Comparison of ENCODE assay signal across 35 mouse cellular contexts in genomic region chr3:92691688-92692087, GRCm38 (mm10). TPM values are rescaled to one million over a fixed set of nuclear protein-coding genes. Genes with fewer than 3 reads are reported as not detected.
DNase-seq lines count a peak whose midpoint lies in the region; ATAC-seq and TF ChIP-seq lines count a peak whose summit lies in the region.
"Had no signal": no experiment of that assay in that cellular context is flagged by ENCODE, and none has a peak within 500 bp of the region (broad histone marks: within the 10 kb centered on the region; RNA-seq: fewer than 3 reads in every experiment).

No protein-coding gene starts in this region.

- TF ChIP-seq CTCF in Patski (IDR thresholded peaks at IDR 0.05) = no peak

- no peaks in the 10 kb centered on the region for H3K4me1 ChIP-seq in kidney, embryonic 16.5 days (ENCODE audit: insufficient read depth, low read length)
- H3K4me1 ChIP-seq: embryonic facial prominence, embryonic 12.5 days; embryonic facial prominence, embryonic 15.5 days; hindbrain, embryonic 10.5 days; hindbrain, embryonic 13.5 days; intestine, embryonic 15.5 days had no signal

- H3K36me3 ChIP-seq in kidney, embryonic 16.5 days (ENCODE audit: insufficient read depth, low read length) = no peaks in the 10 kb centered on the region
- H3K36me3 ChIP-seq: embryonic facial prominence, embryonic 12.5 days; embryonic facial prominence, embryonic 15.5 days; hindbrain, embryonic 10.5 days; hindbrain, embryonic 13.5 days; intestine, embryonic 15.5 days had no signal

- H3K4me2 ChIP-seq in kidney, embryonic 16.5 days (replicated peaks; ENCODE audit: low read depth, low read length) = no peak overlapping the region
- H3K4me2 ChIP-seq: embryonic facial prominence, embryonic 12.5 days; embryonic facial prominence, embryonic 15.5 days; heart, embryonic 11.5 days; hindbrain, embryonic 13.5 days; intestine, embryonic 15.5 days had no signal

- peak; percentile 54 for ATAC-seq in Patski
- no peak for ATAC-seq in kidney, embryonic 16.5 days (ENCODE audit: low FRiP score, low TSS enrichment)
- ATAC-seq: CD4-positive, CD25-positive, alpha-beta regulatory T cell, adult 4 months; forebrain, embryonic 14.5 days; forebrain, postnatal 0 days; hindbrain, embryonic 16.5 days; intestine, embryonic 15.5 days had no signal

- peak; percentile 69 for DNase-seq in 3134 (ENCODE audit: extremely low read depth, insufficient read length, low spot score)
- peak; percentile 11 for DNase-seq in 416B (ENCODE audit: low read depth)
- no peak for DNase-seq in Patski (ENCODE audit: low read depth, low spot score)
- no peak for DNase-seq in retina, embryonic 14.5 days (ENCODE audit: low spot score)
- DNase-seq in heart, postnatal 25 days (ENCODE audit: low spot score) = no peak
- DNase-seq: adrenal gland, adult 8-10 months; adrenal gland, postnatal 25 days; B cell, adult 2 months; cerebellum, adult 2 months; cerebellum, adult 9-11 months; cerebellum, postnatal 25 days; forebrain, postnatal 0 days; gastrocnemius, adult 2 months; gastrocnemius, postnatal 14 days; heart, adult 11 months; heart, postnatal 36 days; kidney, adult 11 months had no signal

- H3K9me3 ChIP-seq in kidney, embryonic 16.5 days (ENCODE audit: low read length) = no peaks in the 10 kb centered on the region
- H3K9me3 ChIP-seq: embryonic facial prominence, embryonic 12.5 days; embryonic facial prominence, embryonic 15.5 days; hindbrain, embryonic 10.5 days; hindbrain, embryonic 13.5 days; intestine, embryonic 15.5 days had no signal

- CTCF ChIA-PET in Patski (lab: Charles Lee) = no interaction called here

- POLR2A ChIA-PET in Patski (lab: Charles Lee) = no interaction called here

- no peak overlapping the region for H3K9ac ChIP-seq in kidney, embryonic 16.5 days (replicated peaks; ENCODE audit: low read length)
- H3K9ac ChIP-seq: embryonic facial prominence, embryonic 12.5 days; embryonic facial prominence, embryonic 15.5 days; forebrain, postnatal 0 days; hindbrain, embryonic 13.5 days; intestine, embryonic 15.5 days had no signal

- intact Hi-C loops in heart, postnatal 25 days (cut with DNase I) = no loop called here

- no peak overlapping the region for H3K27ac ChIP-seq in kidney, embryonic 16.5 days (ENCODE audit: low read length)
- H3K27ac ChIP-seq: embryonic facial prominence, embryonic 12.5 days; embryonic facial prominence, embryonic 15.5 days; gastrocnemius, adult 2 months; hindbrain, embryonic 10.5 days; hindbrain, embryonic 13.5 days; intestine, embryonic 15.5 days had no signal

- in situ Hi-C loops in Patski (cut with MboI; ENCODE audit: low pct_unique_long_range_greater_than_20kb) = no loop called here

- H3K27me3 ChIP-seq in Patski = no peaks in the 10 kb centered on the region
- H3K27me3 ChIP-seq in kidney, embryonic 16.5 days (ENCODE audit: insufficient read depth, low read length) = no peaks in the 10 kb centered on the region
- H3K27me3 ChIP-seq: embryonic facial prominence, embryonic 12.5 days; embryonic facial prominence, embryonic 15.5 days; hindbrain, embryonic 13.5 days; intestine, embryonic 15.5 days had no signal

- H3K4me3 ChIP-seq in kidney, embryonic 16.5 days (ENCODE audit: low read length) = no peak overlapping the region
- H3K4me3 ChIP-seq: embryonic facial prominence, embryonic 12.5 days; embryonic facial prominence, embryonic 15.5 days; gastrocnemius, adult 2 months; hindbrain, embryonic 10.5 days; hindbrain, embryonic 13.5 days; intestine, embryonic 15.5 days had no signal

RNA-seq across cellular contexts. Expression of gene Lce1d, which starts 4.7 kb away (rescaled TPM):
- not detected for polyA plus RNA-seq in Patski (2021)
- not detected in 2 replicates for polyA plus RNA-seq in kidney, embryonic 16.5 days (2015; fragmentation: Nextera tagmentation; extraction: Ambion mirVana)
- total RNA-seq in heart, postnatal 25 days (2021) = not detected
- total RNA-seq: adrenal gland, adult 8-10 months; adrenal gland, postnatal 25 days; common myeloid progenitor, adult 5-6 weeks; forebrain, postnatal 0 days; gastrocnemius, adult 2 months; gastrocnemius, postnatal 14 days; gastrocnemius, postnatal 4 days; heart, adult 8-10 months; heart, postnatal 36 days; MEL had no signal
- polyA plus RNA-seq: CD4-positive, CD25-positive, alpha-beta regulatory T cell, adult 4 months; cerebellum, adult 2 months; embryonic facial prominence, embryonic 12.5 days; forebrain, embryonic 11.5 days; forebrain, embryonic 14.5 days; forebrain, postnatal 0 days; frontal cortex, adult 2 months; heart, embryonic 11.5 days; heart, embryonic 14.5 days; heart, postnatal 0 days; hindbrain, embryonic 10.5 days; hindbrain, embryonic 13.5 days; hindbrain, embryonic 16.5 days; intestine, embryonic 15.5 days had no signal

RNA-seq across cellular contexts. Expression of gene Lce1c, which starts 12.6 kb away (rescaled TPM):
- not detected for polyA plus RNA-seq in Patski (2021)
- not detected in 2 replicates for polyA plus RNA-seq in kidney, embryonic 16.5 days (2015; fragmentation: Nextera tagmentation; extraction: Ambion mirVana)
- not detected for total RNA-seq in heart, postnatal 25 days (2021)
- total RNA-seq: adrenal gland, adult 8-10 months; adrenal gland, postnatal 25 days; common myeloid progenitor, adult 5-6 weeks; forebrain, postnatal 0 days; gastrocnemius, adult 2 months; gastrocnemius, postnatal 14 days; heart, adult 8-10 months; heart, postnatal 36 days; MEL had no signal
- polyA plus RNA-seq: CD4-positive, CD25-positive, alpha-beta regulatory T cell, adult 4 months; cerebellum, adult 2 months; embryonic facial prominence, embryonic 12.5 days; forebrain, embryonic 11.5 days; forebrain, embryonic 14.5 days; forebrain, postnatal 0 days; frontal cortex, adult 2 months; heart, embryonic 11.5 days; heart, embryonic 14.5 days; heart, postnatal 0 days; hindbrain, embryonic 10.5 days; hindbrain, embryonic 13.5 days; hindbrain, embryonic 16.5 days; intestine, embryonic 15.5 days had no signal

RNA-seq across cellular contexts. Expression of gene Lce1e, which starts 17.2 kb away (rescaled TPM):
- polyA plus RNA-seq in Patski (2021) = not detected
- polyA plus RNA-seq in kidney, embryonic 16.5 days (2015; fragmentation: Nextera tagmentation; extraction: Ambion mirVana) = not detected in 2 replicates
- not detected for total RNA-seq in heart, postnatal 25 days (2021)
- total RNA-seq: adrenal gland, adult 8-10 months; adrenal gland, postnatal 25 days; common myeloid progenitor, adult 5-6 weeks; forebrain, postnatal 0 days; gastrocnemius, adult 2 months; gastrocnemius, postnatal 14 days; gastrocnemius, postnatal 4 days; heart, adult 8-10 months; heart, postnatal 36 days; MEL had no signal
- polyA plus RNA-seq: CD4-positive, CD25-positive, alpha-beta regulatory T cell, adult 4 months; cerebellum, adult 2 months; embryonic facial prominence, embryonic 12.5 days; forebrain, embryonic 11.5 days; forebrain, embryonic 14.5 days; forebrain, postnatal 0 days; frontal cortex, adult 2 months; heart, embryonic 11.5 days; heart, embryonic 14.5 days; heart, postnatal 0 days; hindbrain, embryonic 10.5 days; hindbrain, embryonic 13.5 days; hindbrain, embryonic 16.5 days; intestine, embryonic 15.5 days had no signal

RNA-seq across cellular contexts. Expression of gene Lce1a2, which starts 21.6 kb away (rescaled TPM):
- not detected for polyA plus RNA-seq in Patski (2021)
- polyA plus RNA-seq in kidney, embryonic 16.5 days (2015; fragmentation: Nextera tagmentation; extraction: Ambion mirVana) = not detected in 2 replicates
- not detected for total RNA-seq in heart, postnatal 25 days (2021)
- total RNA-seq: adrenal gland, adult 8-10 months; adrenal gland, postnatal 25 days; common myeloid progenitor, adult 5-6 weeks; forebrain, postnatal 0 days; gastrocnemius, adult 2 months; gastrocnemius, postnatal 14 days; gastrocnemius, postnatal 4 days; heart, adult 8-10 months; heart, postnatal 36 days; MEL had no signal
- polyA plus RNA-seq: CD4-positive, CD25-positive, alpha-beta regulatory T cell, adult 4 months; cerebellum, adult 2 months; embryonic facial prominence, embryonic 12.5 days; forebrain, embryonic 11.5 days; forebrain, embryonic 14.5 days; forebrain, postnatal 0 days; frontal cortex, adult 2 months; heart, embryonic 11.5 days; heart, embryonic 14.5 days; heart, postnatal 0 days; hindbrain, embryonic 10.5 days; hindbrain, embryonic 13.5 days; hindbrain, embryonic 16.5 days; intestine, embryonic 15.5 days had no signal

RNA-seq across cellular contexts. Expression of gene Lce1f, which starts 28.5 kb away (rescaled TPM):
- polyA plus RNA-seq in Patski (2021) = not detected
- not detected in 2 replicates for polyA plus RNA-seq in kidney, embryonic 16.5 days (2015; fragmentation: Nextera tagmentation; extraction: Ambion mirVana)
- total RNA-seq in heart, postnatal 25 days (2021) = not detected
- total RNA-seq: adrenal gland, adult 8-10 months; adrenal gland, postnatal 25 days; common myeloid progenitor, adult 5-6 weeks; forebrain, postnatal 0 days; gastrocnemius, adult 2 months; gastrocnemius, postnatal 14 days; gastrocnemius, postnatal 4 days; heart, adult 8-10 months; heart, postnatal 36 days; MEL had no signal
- polyA plus RNA-seq: CD4-positive, CD25-positive, alpha-beta regulatory T cell, adult 4 months; cerebellum, adult 2 months; embryonic facial prominence, embryonic 12.5 days; forebrain, embryonic 11.5 days; forebrain, embryonic 14.5 days; forebrain, postnatal 0 days; frontal cortex, adult 2 months; heart, embryonic 11.5 days; heart, embryonic 14.5 days; heart, postnatal 0 days; hindbrain, embryonic 10.5 days; hindbrain, embryonic 13.5 days; hindbrain, embryonic 16.5 days; intestine, embryonic 15.5 days had no signal

Comparison
In these comparisons a context has a peak if more than half of its experiments do, and no peak if none do; other contexts are left out.
1. DNase-seq: peak in 3134 (single experiment) and 416B (single experiment); none in Patski (single experiment), retina, embryonic 14.5 days (single experiment) and heart, postnatal 25 days (single experiment).